Mouse (Mus musculus) lung, embryonic 14.5 days (tissue): ENCODE measurements around the gene Serpini2. TPM values are rescaled to one million over a fixed set of nuclear protein-coding genes. Genes with fewer than 3 reads are reported as not detected.

Source experiments
- ATAC-seq: fragments of 200-750 bp; cut with Nextera tagmentation; 2 replicates; pipeline ENCODE4 v1.8.0; 2017; ENCODE audit warnings: mild to moderate bottlenecking, moderate TSS enrichment, moderate library complexity; ENCODE audit not compliant: insufficient read depth
- DNase-seq: peaks from one replicate; pipeline ENCODE4 v3.0.0-alpha.2; 2015
- H3K27ac ChIP-seq: fragments of 300-500 bp; sonication (generic); 2 replicates; pipeline ENCODE4 v1.5.1; 2014; ENCODE audit warnings: low read depth, mild to moderate bottlenecking, moderate library complexity
- H3K27me3 ChIP-seq: fragments of 300-500 bp; sonication (generic); 2 replicates; pipeline ENCODE4 v1.6.1; 2014; ENCODE audit warnings: low read length, control low read depth; ENCODE audit not compliant: insufficient read depth
- H3K36me3 ChIP-seq: fragments of 300-500 bp; sonication (generic); 2 replicates; pipeline ENCODE4 v1.6.1; 2014; ENCODE audit warnings: control low read depth; ENCODE audit not compliant: insufficient read depth
- H3K4me1 ChIP-seq: fragments of 300-500 bp; sonication (generic); 2 replicates; pipeline ENCODE4 v1.6.1; 2014; ENCODE audit warnings: antibody characterized with exemption, control low read depth; ENCODE audit not compliant: insufficient read depth
- H3K4me2 ChIP-seq: fragments of 300-500 bp; sonication (generic); 2 replicates; pipeline ENCODE4 v1.6.1; 2014; ENCODE audit warnings: mild to moderate bottlenecking
- H3K4me3 ChIP-seq: fragments of 300-500 bp; sonication (generic); 2 replicates; pipeline ENCODE4 v1.5.1; 2014; ENCODE audit warnings: low read depth, low read length
- H3K9ac ChIP-seq: fragments of 300-500 bp; sonication (generic); 2 replicates; pipeline ENCODE4 v1.6.1; 2014
- H3K9me3 ChIP-seq: fragments of 300-500 bp; sonication (generic); 2 replicates; pipeline ENCODE4 v1.6.1; 2016; ENCODE audit warnings: low read depth, low read length, control low read depth
- CTCF ChIP-seq: IDR thresholded peaks from 2 replicates; pipeline ENCODE4 v1.5.1; 2016; ENCODE audit warnings: antibody characterized with exemption, low read depth
- WGBS: fragments of 180-500 bp; shearing (Covaris S2); extraction: QIAGEN DNeasy Blood & Tissue Kit; methylation state at CpG from one replicate; pipeline ENCODE4 v1.1.7; 2014; 5-methylcytosine and 5-hydroxymethylcytosine counted together
- polyA plus RNA-seq: library from polyadenylated mRNA; unstranded; fragments of >200 nt; fragmentation: Nextera tagmentation; extraction: Ambion mirVana; gene quantifications from 2 replicates; pipeline ENCODE4 v1.2.1, GENCODE M21; 2014

Serpini2 gene
- polyA plus RNA-seq, 1 experiment from 2014 or later, result not detected

- Histone ChIP-seq H3K36me3 (no peaks in the 10 kb centered on the region), H3K4me2 (no peak overlapping the region), H3K4me1 (no peaks in the 10 kb centered on the region), H3K27ac (no peak overlapping the region), H3K9ac (no peak overlapping the region), H3K4me3 (no peak overlapping the region), H3K9me3 (no peaks in the 10 kb centered on the region), H3K27me3 (no peaks in the 10 kb centered on the region)
- ATAC-seq, result no peak
- 65% methylated on average over 2 of the region's 2 CpGs for WGBS
- no peak for TF ChIP-seq CTCF
- DNase-seq, result no peak
Measured at GRCm38 (mm10) chr3:75297026-75297757, 27.3 kb upstream of the Serpini2 start.

- Histone ChIP-seq H3K4me2 (no peak overlapping the region), H3K4me1 (no peaks in the 10 kb centered on the region), H3K36me3 (no peaks in the 10 kb centered on the region), H3K27me3 (no peaks in the 10 kb centered on the region), H3K4me3 (no peak overlapping the region), H3K9me3 (no peaks in the 10 kb centered on the region), H3K27ac (no peak overlapping the region), H3K9ac (no peak overlapping the region)
- no peak for ATAC-seq
- no peak for TF ChIP-seq CTCF
- 83% methylated on average over 2 of the region's 2 CpGs for WGBS
- no peak for DNase-seq
Measured at GRCm38 (mm10) chr3:75293243-75293642, 23.4 kb upstream of the Serpini2 start.

DNA sequence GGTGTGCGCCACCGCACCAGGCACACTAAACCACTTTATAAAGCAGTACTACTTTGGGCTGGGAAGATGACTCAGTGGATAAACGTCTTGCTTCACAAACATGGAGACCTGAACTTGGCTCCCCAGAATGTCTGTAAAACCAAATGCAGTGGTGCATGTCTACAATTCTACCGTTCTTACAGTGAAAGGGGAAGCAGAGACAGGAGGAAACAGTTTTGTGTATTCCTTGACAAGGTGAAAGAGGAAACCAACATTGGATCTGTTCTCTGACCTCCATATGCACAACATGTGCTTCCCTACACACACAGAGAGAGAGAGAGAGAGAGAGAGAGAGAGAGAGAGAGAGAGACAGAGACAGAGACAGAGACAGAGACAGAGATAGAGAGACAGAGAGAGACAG, 7.6 kb upstream of the Serpini2 start:
- Histone ChIP-seq H3K27ac (no peak overlapping the region), H3K27me3 (no peaks in the 10 kb centered on the region), H3K4me1 (no peaks in the 10 kb centered on the region), H3K4me3 (no peak overlapping the region), H3K36me3 (no peaks in the 10 kb centered on the region), H3K9ac (no peak overlapping the region), H3K9me3 (no peaks in the 10 kb centered on the region), H3K4me2 (no peak overlapping the region)
- no peak for ATAC-seq
- no peak for DNase-seq
- no peak for TF ChIP-seq CTCF
- 77% methylated on average over 4 of the region's 4 CpGs for WGBS

- no peak for ATAC-seq
- WGBS, result 83% methylated on average over 3 of the region's 3 CpGs
- no peak overlapping the region for H3K9ac ChIP-seq
Measured at GRCm38 (mm10) chr3:75276522-75276921, 6.6 kb upstream of the Serpini2 start.

GRCm38 (mm10) chr3:75275127-75275526, 5.2 kb upstream of the Serpini2 start:
- Histone ChIP-seq H3K4me2 (no peak overlapping the region), H3K27ac (no peak overlapping the region), H3K4me3 (no peak overlapping the region), H3K27me3 (no peaks in the 10 kb centered on the region), H3K9me3 (no peaks in the 10 kb centered on the region), H3K4me1 (no peaks in the 10 kb centered on the region), H3K9ac (no peak overlapping the region), H3K36me3 (no peaks in the 10 kb centered on the region)
- no peak for ATAC-seq
- no peak for DNase-seq
- TF ChIP-seq CTCF, result no peak

More at GRCm38 (mm10) chr3:75276522-75276921, 6.6 kb upstream of the Serpini2 start:
- Histone ChIP-seq H3K4me2 (no peak overlapping the region), H3K27me3 (no peaks in the 10 kb centered on the region), H3K9me3 (no peaks in the 10 kb centered on the region), H3K4me3 (no peak overlapping the region), H3K4me1 (no peaks in the 10 kb centered on the region), H3K36me3 (no peaks in the 10 kb centered on the region), H3K27ac (no peak overlapping the region)
- no peak for DNase-seq
- no peak for TF ChIP-seq CTCF

DNA sequence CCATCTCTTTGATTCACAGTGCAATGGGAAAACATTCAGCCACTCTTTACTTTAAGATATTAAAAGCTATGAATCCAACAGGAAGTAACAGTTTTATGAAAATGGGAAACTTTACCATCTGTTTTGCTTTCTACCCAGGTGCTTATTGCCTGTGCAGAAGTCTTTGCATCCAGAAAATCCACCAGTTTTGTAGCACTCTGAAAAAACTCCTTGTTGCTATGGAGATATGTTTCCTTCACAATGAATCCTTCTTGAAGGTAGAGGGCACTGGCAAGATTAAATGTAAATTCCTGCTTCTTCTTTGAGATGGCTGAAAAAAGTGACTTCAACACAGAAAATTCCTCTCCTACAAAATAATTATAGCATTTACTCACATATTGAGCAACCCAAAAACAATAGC, 10.5 kb downstream of the Serpini2 start:
- no peak for DNase-seq
- no peaks in the 10 kb centered on the region for H3K27me3 ChIP-seq
- no peak for ATAC-seq
- H3K9me3 ChIP-seq, result no peaks in the 10 kb centered on the region
- H3K36me3 ChIP-seq, result no peaks in the 10 kb centered on the region
- TF ChIP-seq CTCF, result no peak
- no peak overlapping the region for H3K4me3 ChIP-seq
- H3K4me2 ChIP-seq, result no peak overlapping the region
- no peak overlapping the region for H3K27ac ChIP-seq
- no peak overlapping the region for H3K9ac ChIP-seq
- H3K4me1 ChIP-seq, result no peaks in the 10 kb centered on the region

GRCm38 (mm10) chr3:75219694-75220093, 50.2 kb downstream of the Serpini2 start:
- WGBS, result 68% methylated on average over 3 of the region's 3 CpGs
- Histone ChIP-seq H3K4me3 (no peak overlapping the region), H3K4me1 (no peaks in the 10 kb centered on the region), H3K9me3 (no peaks in the 10 kb centered on the region), H3K27me3 (no peaks in the 10 kb centered on the region), H3K27ac (no peak overlapping the region), H3K4me2 (no peak overlapping the region), H3K9ac (no peak overlapping the region), H3K36me3 (no peaks in the 10 kb centered on the region)
- DNase-seq (no peak), ATAC-seq (no peak)
- no peak for TF ChIP-seq CTCF

- Histone ChIP-seq H3K27ac (no peak overlapping the region), H3K4me1 (no peaks in the 10 kb centered on the region), H3K9ac (no peak overlapping the region), H3K36me3 (no peaks in the 10 kb centered on the region), H3K9me3 (no peaks in the 10 kb centered on the region), H3K4me3 (no peak overlapping the region), H3K27me3 (no peaks in the 10 kb centered on the region), H3K4me2 (no peak overlapping the region)
- peak; percentile 60 for TF ChIP-seq CTCF
- no peak for ATAC-seq
- DNase-seq, result peak; percentile 44
- 10% methylated on average over 1 of the region's 1 CpGs for WGBS
Measured at GRCm38 (mm10) chr3:75219211-75219610, 50.7 kb downstream of the Serpini2 start.
